Mouse (Mus musculus): Measurements from ENCODE around the gene Map3k5. TPM values are rescaled to one million over a fixed set of nuclear protein-coding genes. Genes with fewer than 3 reads are reported as not detected.
"Not testable (repeated sequence)": the region's sequence is repeated elsewhere in the genome, so short reads cannot be mapped to it uniquely, and the experiment has no call there.

Gene Map3k5
- polyA plus RNA-seq, 1 experiment from 2014 or later, result 0.99 TPM

- no peaks in the 10 kb centered on the region; the same call in 1 of the 2 replicates for H3K4me1 ChIP-seq (ENCODE audit: control insufficient read depth, insufficient read depth, low read length)
- H3K9ac ChIP-seq (ENCODE audit: low read length), result no peak overlapping the region
- 90% methylated on average over 4 of the region's 4 CpGs for WGBS
- H3K4me3 ChIP-seq (ENCODE audit: low read depth, low read length), result no peak overlapping the region
- H3K27ac ChIP-seq (replicated peaks; ENCODE audit: low read depth, low read length), result no peak overlapping the region
- DNase-seq (ENCODE audit: low spot score), result no peak
- no peaks in the 10 kb centered on the region for H3K36me3 ChIP-seq (ENCODE audit: control insufficient read depth, insufficient read depth, low read length)
- H3K9me3 ChIP-seq (ENCODE audit: control insufficient read depth, low read length), result no peaks in the 10 kb centered on the region
- H3K4me2 ChIP-seq (ENCODE audit: low read depth, severe bottlenecking), result no peak overlapping the region
- no peaks in the 10 kb centered on the region for H3K27me3 ChIP-seq (ENCODE audit: control insufficient read depth, insufficient read depth, low read length)
- no peak for ATAC-seq (ENCODE audit: insufficient number of reproducible peaks, low FRiP score, low TSS enrichment, low read depth)
These were observed 28.5 kb downstream of the Map3k5 start for GRCm38 (mm10) chr10:19962746-19963145.

- no peak for DNase-seq (ENCODE audit: low spot score)
- H3K4me3 ChIP-seq (ENCODE audit: low read depth, low read length), result no peak overlapping the region
These were observed 28.9 kb downstream of the Map3k5 start for GRCm38 (mm10) chr10:19963206-19963605.

DNA sequence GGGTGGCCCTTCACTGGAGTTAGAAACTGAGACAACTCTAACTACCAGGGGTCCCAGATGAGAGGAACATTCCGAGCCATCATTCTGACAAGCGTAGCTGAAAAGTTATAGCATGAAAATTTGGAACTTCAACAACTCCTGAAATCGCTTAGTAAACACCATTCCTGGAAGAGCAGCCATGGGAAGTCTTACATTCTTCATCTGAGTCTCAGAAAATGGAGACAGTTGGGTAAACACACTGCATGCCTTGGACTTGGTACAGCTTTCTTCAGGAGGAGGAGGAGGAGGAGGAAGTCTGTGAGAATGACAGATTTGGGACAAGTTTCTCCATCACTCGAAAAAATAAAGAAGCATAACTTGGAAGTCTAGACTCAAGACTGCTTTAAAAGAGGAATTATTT is 29.8 kb downstream of the Map3k5 start:
- H3K9ac ChIP-seq (ENCODE audit: low read length), result no peak overlapping the region
- no peak overlapping the region for H3K27ac ChIP-seq (replicated peaks; ENCODE audit: low read depth, low read length)
- no peak overlapping the region for H3K4me2 ChIP-seq (ENCODE audit: low read depth, severe bottlenecking)
- ATAC-seq (ENCODE audit: insufficient number of reproducible peaks, low FRiP score, low TSS enrichment, low read depth) (no peak), DNase-seq (ENCODE audit: low spot score) (no peak)
- 87% methylated on average over 4 of the region's 4 CpGs for WGBS
- no peaks in the 10 kb centered on the region for H3K9me3 ChIP-seq (ENCODE audit: control insufficient read depth, low read length)
- H3K4me3 ChIP-seq (ENCODE audit: low read depth, low read length), result no peak overlapping the region
- no peaks in the 10 kb centered on the region for H3K27me3 ChIP-seq (ENCODE audit: control insufficient read depth, insufficient read depth, low read length)
- no peaks in the 10 kb centered on the region for H3K36me3 ChIP-seq (ENCODE audit: control insufficient read depth, insufficient read depth, low read length)
- no peaks in the 10 kb centered on the region; the same call in 1 of the 2 replicates for H3K4me1 ChIP-seq (ENCODE audit: control insufficient read depth, insufficient read depth, low read length)

More at GRCm38 (mm10) chr10:19963206-19963605, 28.9 kb downstream of the Map3k5 start:
- no peaks in the 10 kb centered on the region for H3K9me3 ChIP-seq (ENCODE audit: control insufficient read depth, low read length)
- ATAC-seq (ENCODE audit: insufficient number of reproducible peaks, low FRiP score, low TSS enrichment, low read depth), result no peak
- no peak overlapping the region for H3K9ac ChIP-seq (ENCODE audit: low read length)
- H3K36me3 ChIP-seq (ENCODE audit: control insufficient read depth, insufficient read depth, low read length), result no peaks in the 10 kb centered on the region
- 63% methylated on average over 1 of the region's 1 CpGs for WGBS
- no peaks in the 10 kb centered on the region; the same call in 1 of the 2 replicates for H3K4me1 ChIP-seq (ENCODE audit: control insufficient read depth, insufficient read depth, low read length)
- no peak overlapping the region for H3K4me2 ChIP-seq (ENCODE audit: low read depth, severe bottlenecking)
- H3K27ac ChIP-seq (replicated peaks; ENCODE audit: low read depth, low read length), result no peak overlapping the region
- no peaks in the 10 kb centered on the region for H3K27me3 ChIP-seq (ENCODE audit: control insufficient read depth, insufficient read depth, low read length)

DNA sequence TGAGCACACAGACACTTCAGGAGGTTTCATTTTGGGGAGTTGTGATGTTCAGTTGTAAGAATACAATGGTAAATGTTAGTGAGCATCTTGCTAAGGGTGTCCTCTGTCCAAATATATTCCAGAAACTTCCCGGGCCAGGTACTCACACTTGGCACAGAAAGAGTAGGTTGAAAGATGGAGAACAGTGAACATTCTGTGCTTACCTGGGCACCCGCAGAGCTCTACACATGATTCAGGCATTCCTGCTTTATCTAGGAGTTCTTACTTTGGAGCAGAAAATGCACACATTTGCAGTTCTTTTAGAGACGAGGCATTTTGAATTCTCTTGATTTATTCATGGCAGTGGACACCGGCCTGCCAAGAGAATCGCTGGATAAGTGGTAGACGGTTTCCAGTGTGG is 32.3 kb downstream of the Map3k5 start:
- no peaks in the 10 kb centered on the region for H3K4me1 ChIP-seq (ENCODE audit: control insufficient read depth, insufficient read depth, low read length)
- no peak overlapping the region for H3K4me3 ChIP-seq (ENCODE audit: low read depth, low read length)
- H3K27ac ChIP-seq (replicated peaks; ENCODE audit: low read depth, low read length), result no peak overlapping the region
- H3K27me3 ChIP-seq (ENCODE audit: control insufficient read depth, insufficient read depth, low read length), result no peaks in the 10 kb centered on the region
- H3K36me3 ChIP-seq (ENCODE audit: control insufficient read depth, insufficient read depth, low read length), result no peaks in the 10 kb centered on the region
- ATAC-seq (ENCODE audit: insufficient number of reproducible peaks, low FRiP score, low TSS enrichment, low read depth) (no peak), DNase-seq (ENCODE audit: low spot score) (no peak)
- no peak overlapping the region for H3K9ac ChIP-seq (ENCODE audit: low read length)
- H3K4me2 ChIP-seq (ENCODE audit: low read depth, severe bottlenecking), result no peak overlapping the region
- H3K9me3 ChIP-seq (ENCODE audit: control insufficient read depth, low read length), result no peaks in the 10 kb centered on the region
- WGBS, result 93% methylated on average over 6 of the region's 6 CpGs

DNA sequence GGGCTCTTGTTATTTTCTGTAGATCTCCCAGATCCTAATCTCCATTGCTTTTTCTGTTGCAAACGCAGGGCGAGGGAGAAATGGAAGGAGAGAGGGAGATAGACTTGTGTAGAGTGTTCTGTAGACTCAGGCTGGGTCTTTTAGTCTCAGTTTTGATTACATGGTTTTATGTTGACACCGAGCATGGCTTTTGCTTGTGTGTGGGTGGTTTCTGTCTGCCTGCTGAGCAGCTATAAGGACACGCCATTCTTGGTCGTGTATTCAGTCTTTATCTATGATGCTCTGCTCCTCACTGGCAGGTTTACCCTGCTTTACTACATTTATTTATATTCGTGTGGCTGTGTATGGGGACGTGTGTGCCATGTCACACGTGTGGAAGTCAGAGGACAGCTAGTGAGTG is 34.2 kb downstream of the Map3k5 start:
- Histone ChIP-seq H3K4me2 (ENCODE audit: low read depth, severe bottlenecking) (no peak overlapping the region), H3K9ac (ENCODE audit: low read length) (no peak overlapping the region), H3K27ac (replicated peaks; ENCODE audit: low read depth, low read length) (no peak overlapping the region), H3K9me3 (ENCODE audit: control insufficient read depth, low read length) (no peaks in the 10 kb centered on the region), H3K27me3 (ENCODE audit: control insufficient read depth, insufficient read depth, low read length) (no peaks in the 10 kb centered on the region), H3K4me3 (ENCODE audit: low read depth, low read length) (no peak overlapping the region), H3K36me3 (ENCODE audit: control insufficient read depth, insufficient read depth, low read length) (no peaks in the 10 kb centered on the region), H3K4me1 (ENCODE audit: control insufficient read depth, insufficient read depth, low read length) (no peaks in the 10 kb centered on the region)
- ATAC-seq (ENCODE audit: insufficient number of reproducible peaks, low FRiP score, low TSS enrichment, low read depth) (no peak), DNase-seq (ENCODE audit: low spot score) (no peak)
- 86% methylated on average over 8 of the region's 8 CpGs for WGBS

- no peak for ATAC-seq (ENCODE audit: insufficient number of reproducible peaks, low FRiP score, low TSS enrichment, low read depth)
- H3K9me3 ChIP-seq (ENCODE audit: control insufficient read depth, low read length), result no peaks in the 10 kb centered on the region
- H3K4me1 ChIP-seq (ENCODE audit: control insufficient read depth, insufficient read depth, low read length), result no peaks in the 10 kb centered on the region
- no peaks in the 10 kb centered on the region for H3K36me3 ChIP-seq (ENCODE audit: control insufficient read depth, insufficient read depth, low read length)
- DNase-seq (ENCODE audit: low spot score), result no peak
- H3K27ac ChIP-seq (replicated peaks; ENCODE audit: low read depth, low read length), result no peak overlapping the region
- no peaks in the 10 kb centered on the region for H3K27me3 ChIP-seq (ENCODE audit: control insufficient read depth, insufficient read depth, low read length)
- H3K9ac ChIP-seq (ENCODE audit: low read length), result no peak overlapping the region
- no peak overlapping the region for H3K4me2 ChIP-seq (ENCODE audit: low read depth, severe bottlenecking)
- H3K4me3 ChIP-seq (ENCODE audit: low read depth, low read length), result no peak overlapping the region
- WGBS, result 87% methylated on average over 14 of the region's 14 CpGs
These were observed 35.7 kb downstream of the Map3k5 start for GRCm38 (mm10) chr10:19969831-19970460.

DNA sequence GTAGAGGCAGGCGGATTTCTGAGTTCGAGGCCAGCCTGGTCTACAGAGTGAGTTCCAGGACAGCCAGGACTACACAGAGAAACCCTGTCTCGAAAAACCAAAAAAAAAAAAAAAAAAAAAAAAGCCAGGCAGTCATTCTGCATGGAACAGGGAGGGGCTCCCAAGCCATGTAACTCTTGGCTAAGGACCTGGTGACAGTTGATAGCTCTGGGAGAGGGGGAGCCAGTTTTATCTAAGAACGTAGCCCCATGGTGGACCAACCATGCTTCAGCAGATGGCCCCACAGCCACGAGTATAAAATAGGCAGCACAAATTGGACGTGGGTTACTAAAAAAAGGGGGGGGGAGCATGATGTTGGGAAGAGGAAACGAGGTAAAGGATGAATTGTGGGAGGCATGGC is 37.2 kb downstream of the Map3k5 start:
- not testable (repeated sequence) for H3K36me3 ChIP-seq (ENCODE audit: control insufficient read depth, insufficient read depth, low read length); H3K27ac ChIP-seq (replicated peaks; ENCODE audit: low read depth, low read length); H3K9ac ChIP-seq (ENCODE audit: low read length); ATAC-seq (ENCODE audit: insufficient number of reproducible peaks, low FRiP score, low TSS enrichment, low read depth); H3K4me2 ChIP-seq (ENCODE audit: low read depth, severe bottlenecking); H3K9me3 ChIP-seq (ENCODE audit: control insufficient read depth, low read length); H3K4me3 ChIP-seq (ENCODE audit: low read depth, low read length); H3K4me1 ChIP-seq (ENCODE audit: control insufficient read depth, insufficient read depth, low read length); H3K27me3 ChIP-seq (ENCODE audit: control insufficient read depth, insufficient read depth, low read length); DNase-seq (ENCODE audit: low spot score)
- 80% methylated on average over 5 of the region's 7 CpGs for WGBS

DNA sequence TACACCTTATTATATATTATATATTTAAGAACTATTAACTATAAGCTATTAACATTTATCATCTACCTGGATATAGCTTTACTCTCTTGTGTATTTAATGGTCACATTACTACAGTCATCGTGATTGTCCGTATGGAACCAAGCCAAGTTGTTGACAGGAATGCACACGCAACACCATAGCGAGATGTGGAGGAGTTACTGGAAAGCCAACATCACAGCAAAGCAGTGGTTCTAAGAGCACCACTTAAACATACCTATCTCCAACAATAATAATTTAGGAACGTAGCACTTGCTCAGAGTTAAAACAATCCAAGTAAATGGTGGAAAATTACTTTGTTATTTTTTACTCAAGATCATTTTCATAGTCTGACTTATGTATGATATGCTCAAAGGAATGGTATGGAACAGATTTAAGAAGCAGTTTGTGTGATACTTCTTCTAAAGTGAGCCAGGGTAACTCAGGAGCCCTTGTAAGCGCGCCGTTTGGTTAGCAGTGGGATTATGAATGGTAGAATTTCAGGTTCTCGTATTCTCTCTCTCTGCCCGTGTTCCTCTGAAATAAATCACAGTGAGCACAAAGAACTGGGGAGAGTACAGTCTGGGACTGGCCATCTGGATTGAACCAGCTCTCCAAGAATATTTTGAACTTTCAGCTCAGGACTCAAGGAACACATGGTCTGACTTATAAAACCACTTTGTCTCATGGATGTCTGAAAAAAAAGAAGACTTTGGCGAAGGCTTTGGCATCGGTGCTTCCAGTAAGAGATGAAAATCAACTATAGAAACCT is 39.2 kb downstream of the Map3k5 start:
- no peak overlapping the region for H3K4me2 ChIP-seq (ENCODE audit: low read depth, severe bottlenecking)
- H3K27me3 ChIP-seq (ENCODE audit: control insufficient read depth, insufficient read depth, low read length), result no peaks in the 10 kb centered on the region
- no peaks in the 10 kb centered on the region for H3K9me3 ChIP-seq (ENCODE audit: control insufficient read depth, low read length)
- H3K4me1 ChIP-seq (ENCODE audit: control insufficient read depth, insufficient read depth, low read length), result no peaks in the 10 kb centered on the region
- WGBS, result 86% methylated on average over 12 of the region's 12 CpGs
- ATAC-seq (ENCODE audit: insufficient number of reproducible peaks, low FRiP score, low TSS enrichment, low read depth) (no peak), DNase-seq (ENCODE audit: low spot score) (no peak)
- no peak overlapping the region for H3K9ac ChIP-seq (ENCODE audit: low read length)
- no peak overlapping the region for H3K4me3 ChIP-seq (ENCODE audit: low read depth, low read length)
- H3K27ac ChIP-seq (replicated peaks; ENCODE audit: low read depth, low read length), result no peak overlapping the region
- H3K36me3 ChIP-seq (ENCODE audit: control insufficient read depth, insufficient read depth, low read length), result no peaks in the 10 kb centered on the region
